Comparison of ENCODE assay signal across 8 mouse cellular contexts in genomic region chr2:24934441-24934963, GRCm38 (mm10). TPM values are rescaled to one million over a fixed set of nuclear protein-coding genes. Genes with fewer than 3 reads are reported as not detected.
A peak's percentile ranks its signal among the peaks of the same experiment; 100 is the strongest.
DNase-seq lines count a peak whose midpoint lies in the region; ATAC-seq and TF ChIP-seq lines count a peak whose summit lies in the region.

No protein-coding gene starts in this region.

- DNase-seq in gastrocnemius, adult 2 months: no peak
- no peak for DNase-seq in gastrocnemius, postnatal 10 days
- no peak for DNase-seq in G1E (ENCODE audit: low spot score)
- no peak for DNase-seq in embryonic facial prominence, embryonic 14.5 days (ENCODE audit: low spot score)
- peak; percentile 30 for DNase-seq in hindbrain, postnatal 0 days (ENCODE audit: low spot score)
- no peak for DNase-seq in liver, postnatal 0 days
- peak; percentile 79 for DNase-seq in stomach, postnatal 0 days (ENCODE audit: low spot score)
- DNase-seq in urinary bladder, adult 18-20 months (ENCODE audit: low spot score in 2 of 2): no peak

- H3K27me3 ChIP-seq in G1E (ENCODE audit: insufficient read depth, low read length): peaks cover 17% of the 10 kb centered on the region
- H3K27me3 ChIP-seq in embryonic facial prominence, embryonic 14.5 days (replicated peaks; ENCODE audit: control insufficient read depth, insufficient read depth, low read length): no peaks in the 10 kb centered on the region
- H3K27me3 ChIP-seq in hindbrain, postnatal 0 days (ENCODE audit: insufficient read depth, low read length): no peaks in the 10 kb centered on the region
- H3K27me3 ChIP-seq in liver, postnatal 0 days (ENCODE audit: insufficient read depth, low read length): no peaks in the 10 kb centered on the region
- H3K27me3 ChIP-seq in stomach, postnatal 0 days (ENCODE audit: control insufficient read depth, insufficient read depth, low read length): no peaks in the 10 kb centered on the region

- peaks cover 23% of the 10 kb centered on the region for H3K36me3 ChIP-seq in G1E (replicated peaks)
- H3K36me3 ChIP-seq in embryonic facial prominence, embryonic 14.5 days (ENCODE audit: control insufficient read depth, insufficient read depth, low read length): no peaks in the 10 kb centered on the region
- no peaks in the 10 kb centered on the region for H3K36me3 ChIP-seq in hindbrain, postnatal 0 days (ENCODE audit: insufficient read depth, low read length)
- no peaks in the 10 kb centered on the region for H3K36me3 ChIP-seq in liver, postnatal 0 days (replicated peaks; ENCODE audit: insufficient read depth, low read length)
- H3K36me3 ChIP-seq in stomach, postnatal 0 days (ENCODE audit: control insufficient read depth, insufficient read depth, low read length): no peaks in the 10 kb centered on the region

- intact Hi-C loops in gastrocnemius, adult 2 months (cut with DNase I): no loop called here

- H3K9me3 ChIP-seq in G1E (replicated peaks): no peaks in the 10 kb centered on the region
- no peaks in the 10 kb centered on the region for H3K9me3 ChIP-seq in embryonic facial prominence, embryonic 14.5 days (ENCODE audit: control insufficient read depth, low read length)
- no peaks in the 10 kb centered on the region for H3K9me3 ChIP-seq in hindbrain, postnatal 0 days (ENCODE audit: low read length)
- H3K9me3 ChIP-seq in liver, postnatal 0 days (ENCODE audit: low read length): no peaks in the 10 kb centered on the region
- no peaks in the 10 kb centered on the region for H3K9me3 ChIP-seq in stomach, postnatal 0 days (ENCODE audit: control insufficient read depth, low read length)

- peak overlapping the region; percentile 97 for H3K4me3 ChIP-seq in gastrocnemius, adult 2 months
- H3K4me3 ChIP-seq in G1E (ENCODE audit: low read depth, low read length): peak overlapping the region; percentile 89
- peak overlapping the region; percentile 63 for H3K4me3 ChIP-seq in embryonic facial prominence, embryonic 14.5 days (ENCODE audit: low read depth, low read length)
- peak overlapping the region; percentile 75 for H3K4me3 ChIP-seq in hindbrain, postnatal 0 days (ENCODE audit: low read length)
- H3K4me3 ChIP-seq in liver, postnatal 0 days (ENCODE audit: low read depth, low read length): peak overlapping the region; percentile 76
- peak overlapping the region; percentile 69 for H3K4me3 ChIP-seq in stomach, postnatal 0 days (ENCODE audit: low read depth, low read length)

- peak overlapping the region; percentile 71 for H3K9ac ChIP-seq in embryonic facial prominence, embryonic 14.5 days (ENCODE audit: low read depth, low read length)
- H3K9ac ChIP-seq in hindbrain, postnatal 0 days (replicated peaks; ENCODE audit: low read length): peak overlapping the region; percentile 80
- peak overlapping the region; percentile 83 for H3K9ac ChIP-seq in liver, postnatal 0 days (replicated peaks)
- H3K9ac ChIP-seq in stomach, postnatal 0 days (ENCODE audit: low read length): peak overlapping the region; percentile 81

- no peak for ATAC-seq in G1E (ENCODE audit: extremely low read depth, insufficient number of reproducible peaks, low FRiP score, poor library complexity, severe bottlenecking)
- ATAC-seq in embryonic facial prominence, embryonic 14.5 days (ENCODE audit: low read depth): peak; percentile 27
- ATAC-seq in hindbrain, postnatal 0 days: peak; percentile 64
- peak; percentile 62 for ATAC-seq in liver, postnatal 0 days
- peak; percentile 75 for ATAC-seq in stomach, postnatal 0 days (ENCODE audit: low FRiP score, low TSS enrichment)

- H3K4me2 ChIP-seq in embryonic facial prominence, embryonic 14.5 days (ENCODE audit: low read depth, low read length): peak overlapping the region; percentile 89
- peak overlapping the region; percentile 91 for H3K4me2 ChIP-seq in hindbrain, postnatal 0 days (ENCODE audit: low read depth, low read length)
- peak overlapping the region; percentile 96 for H3K4me2 ChIP-seq in liver, postnatal 0 days (ENCODE audit: low read depth, low read length)
- peak overlapping the region; percentile 86 for H3K4me2 ChIP-seq in stomach, postnatal 0 days (replicated peaks; ENCODE audit: low read depth)

- peak overlapping the region; percentile 88 for H3K27ac ChIP-seq in gastrocnemius, adult 2 months
- H3K27ac ChIP-seq in embryonic facial prominence, embryonic 14.5 days (replicated peaks; ENCODE audit: low read depth, low read length): no peak overlapping the region; the same call in 1 of the 2 replicates
- H3K27ac ChIP-seq in hindbrain, postnatal 0 days: peak overlapping the region; percentile 80
- peak overlapping the region; percentile 89 for H3K27ac ChIP-seq in liver, postnatal 0 days (ENCODE audit: low read depth)
- H3K27ac ChIP-seq in stomach, postnatal 0 days (replicated peaks): peak overlapping the region; percentile 97

- peaks cover 30% of the 10 kb centered on the region for H3K4me1 ChIP-seq in G1E (ENCODE audit: insufficient read depth, low read depth, low read length)
- peaks cover 5% of the 10 kb centered on the region; the same call in 1 of the 2 replicates for H3K4me1 ChIP-seq in embryonic facial prominence, embryonic 14.5 days (ENCODE audit: control insufficient read depth, insufficient read depth, low read length)
- H3K4me1 ChIP-seq in hindbrain, postnatal 0 days (ENCODE audit: insufficient read depth, low read length): peaks cover 10% of the 10 kb centered on the region
- H3K4me1 ChIP-seq in liver, postnatal 0 days (ENCODE audit: insufficient read depth): peaks cover 18% of the 10 kb centered on the region
- H3K4me1 ChIP-seq in stomach, postnatal 0 days (replicated peaks; ENCODE audit: control insufficient read depth, insufficient read depth): no peaks in the 10 kb centered on the region

- WGBS in embryonic facial prominence, embryonic 14.5 days: 5% methylated on average over 13 of the region's 19 CpGs
- 4% methylated on average over 19 of the region's 19 CpGs for WGBS in hindbrain, postnatal 0 days
- WGBS in liver, postnatal 0 days (ENCODE audit: insufficient replicate concordance): 7% methylated on average over 19 of the region's 19 CpGs
- 2% methylated on average over 16 of the region's 19 CpGs for WGBS in stomach, postnatal 0 days

- no peak for TF ChIP-seq CTCF in gastrocnemius, adult 2 months (IDR thresholded peaks at IDR 0.05)
- TF ChIP-seq CTCF in G1E (IDR thresholded peaks at IDR 0.05; ENCODE audit: low read depth, low read length): no peak
- TF ChIP-seq CTCF in hindbrain, postnatal 0 days (IDR thresholded peaks at IDR 0.05; ENCODE audit: low read depth): no peak
- TF ChIP-seq CTCF in liver, postnatal 0 days (IDR thresholded peaks at IDR 0.05; ENCODE audit: low read depth): no peak
- no peak for TF ChIP-seq CTCF in stomach, postnatal 0 days (IDR thresholded peaks at IDR 0.05; ENCODE audit: low read depth)

- TF ChIP-seq EP300 in liver, postnatal 0 days (IDR thresholded peaks at IDR 0.05; ENCODE audit: low read depth): no peak
- no peak for TF ChIP-seq EP300 in stomach, postnatal 0 days (optimal IDR thresholded peaks at IDR 0.05)

RNA-seq across cellular contexts. Expression of gene Arrdc1, which starts 0.6 kb away (rescaled TPM):
- total RNA-seq in gastrocnemius, adult 2 months (2021): 1 to 10 TPM; 1.9 to 2.8 TPM
- total RNA-seq in gastrocnemius, postnatal 10 days (2021): 1 to 10 TPM; 7.3 to 9.4 TPM
- total RNA-seq in G1E (2014; fragmentation: Nextera tagmentation): 21.8 and 41.1 TPM in 2 replicates
- total RNA-seq in G1E (2017): 51.1 and 69.4 TPM in 2 replicates
- 45.7 and 51.6 TPM in 2 replicates for polyA plus RNA-seq in G1E (2012)
- polyA plus RNA-seq in embryonic facial prominence, embryonic 14.5 days (2014; fragmentation: Nextera tagmentation; extraction: Ambion mirVana): 28.2 and 28.4 TPM in 2 replicates
- 78.8 and 80.7 TPM in 2 replicates for total RNA-seq in hindbrain, postnatal 0 days (2014; rRNA removed)
- 39.8 and 41.9 TPM in 2 replicates for polyA plus RNA-seq in hindbrain, postnatal 0 days (2015; fragmentation: Nextera tagmentation; extraction: Ambion mirVana)
- polyA plus RNA-seq in liver, postnatal 0 days (2015; fragmentation: Nextera tagmentation; extraction: Ambion mirVana): 16.2 and 16.7 TPM in 2 replicates
- polyA plus RNA-seq in stomach, postnatal 0 days (2015; fragmentation: Nextera tagmentation; extraction: Ambion mirVana): 94.7 and 105 TPM in 2 replicates

RNA-seq across cellular contexts. Expression of gene Ehmt1, which starts 15.1 kb away (rescaled TPM):
- 10 to 100 TPM; 28.3 to 29.0 TPM for total RNA-seq in gastrocnemius, adult 2 months (2021)
- total RNA-seq in gastrocnemius, postnatal 10 days (2021): 10 to 100 TPM; 36.3 to 48.6 TPM
- 59.0 and 94.7 TPM in 2 replicates for total RNA-seq in G1E (2014; fragmentation: Nextera tagmentation)
- total RNA-seq in G1E (2017): 38.4 and 71.5 TPM in 2 replicates
- 81.8 and 85.4 TPM in 2 replicates for polyA plus RNA-seq in G1E (2012)
- 67.1 and 77.2 TPM in 2 replicates for polyA plus RNA-seq in embryonic facial prominence, embryonic 14.5 days (2014; fragmentation: Nextera tagmentation; extraction: Ambion mirVana)
- 52.0 and 79.8 TPM in 2 replicates for total RNA-seq in hindbrain, postnatal 0 days (2014; rRNA removed)
- polyA plus RNA-seq in hindbrain, postnatal 0 days (2015; fragmentation: Nextera tagmentation; extraction: Ambion mirVana): 61.8 and 63.1 TPM in 2 replicates
- 9.1 and 12.3 TPM in 2 replicates for polyA plus RNA-seq in liver, postnatal 0 days (2015; fragmentation: Nextera tagmentation; extraction: Ambion mirVana)
- polyA plus RNA-seq in stomach, postnatal 0 days (2015; fragmentation: Nextera tagmentation; extraction: Ambion mirVana): 23.1 and 27.5 TPM in 2 replicates

RNA-seq across cellular contexts. Expression of gene Zmynd19, which starts 15.1 kb away (rescaled TPM):
- total RNA-seq in gastrocnemius, adult 2 months (2021): 10 to 100 TPM; 20.6 to 21.2 TPM
- 10 to 100 TPM; 21.1 to 21.8 TPM for total RNA-seq in gastrocnemius, postnatal 10 days (2021)
- total RNA-seq in G1E (2014; fragmentation: Nextera tagmentation) (14.8 and 18.0 TPM in 2 replicates), G1E (2017) (23.5 and 37.0 TPM in 2 replicates)
- 19.8 and 21.2 TPM in 2 replicates for polyA plus RNA-seq in G1E (2012)
- 18.9 and 20.4 TPM in 2 replicates for polyA plus RNA-seq in embryonic facial prominence, embryonic 14.5 days (2014; fragmentation: Nextera tagmentation; extraction: Ambion mirVana)
- total RNA-seq in hindbrain, postnatal 0 days (2014; rRNA removed): 23.2 and 25.6 TPM in 2 replicates
- 19.2 and 21.0 TPM in 2 replicates for polyA plus RNA-seq in hindbrain, postnatal 0 days (2015; fragmentation: Nextera tagmentation; extraction: Ambion mirVana)
- 6.2 and 6.5 TPM in 2 replicates for polyA plus RNA-seq in liver, postnatal 0 days (2015; fragmentation: Nextera tagmentation; extraction: Ambion mirVana)
- 7.1 and 7.8 TPM in 2 replicates for polyA plus RNA-seq in stomach, postnatal 0 days (2015; fragmentation: Nextera tagmentation; extraction: Ambion mirVana)

RNA-seq across cellular contexts. Expression of gene Dph7, which starts 27.7 kb away (rescaled TPM):
- total RNA-seq in gastrocnemius, adult 2 months (2021): 1 to 10 TPM; 3.4 to 3.8 TPM
- total RNA-seq in gastrocnemius, postnatal 10 days (2021): 1 to 10 TPM; 5.6 to 8.6 TPM
- total RNA-seq in G1E (2014; fragmentation: Nextera tagmentation) (22.0 and 25.6 TPM in 2 replicates), G1E (2017) (19.8 and 25.1 TPM in 2 replicates)
- 25.1 and 29.4 TPM in 2 replicates for polyA plus RNA-seq in G1E (2012)
- polyA plus RNA-seq in embryonic facial prominence, embryonic 14.5 days (2014; fragmentation: Nextera tagmentation; extraction: Ambion mirVana): 24.1 and 27.6 TPM in 2 replicates
- 38.9 and 45.8 TPM in 2 replicates for total RNA-seq in hindbrain, postnatal 0 days (2014; rRNA removed)
- 32.1 and 35.7 TPM in 2 replicates for polyA plus RNA-seq in hindbrain, postnatal 0 days (2015; fragmentation: Nextera tagmentation; extraction: Ambion mirVana)
- 6.4 and 7.0 TPM in 2 replicates for polyA plus RNA-seq in liver, postnatal 0 days (2015; fragmentation: Nextera tagmentation; extraction: Ambion mirVana)
- polyA plus RNA-seq in stomach, postnatal 0 days (2015; fragmentation: Nextera tagmentation; extraction: Ambion mirVana): 12.1 TPM in 2 replicates

RNA-seq across cellular contexts. Expression of gene Mrpl41, which starts 40.4 kb away (rescaled TPM):
- total RNA-seq in gastrocnemius, adult 2 months (2021): 10 to 100 TPM; 28.9 to 43.8 TPM
- 10 to 100 TPM; 47.5 to 53.0 TPM for total RNA-seq in gastrocnemius, postnatal 10 days (2021)
- total RNA-seq in G1E (2014; fragmentation: Nextera tagmentation) (41.6 and 51.5 TPM in 2 replicates), G1E (2017) (128 and 162 TPM in 2 replicates)
- 25.0 and 55.2 TPM in 2 replicates for polyA plus RNA-seq in G1E (2012)
- 134 and 137 TPM in 2 replicates for polyA plus RNA-seq in embryonic facial prominence, embryonic 14.5 days (2014; fragmentation: Nextera tagmentation; extraction: Ambion mirVana)
- 52.0 and 52.7 TPM in 2 replicates for total RNA-seq in hindbrain, postnatal 0 days (2014; rRNA removed)
- 197 and 201 TPM in 2 replicates for polyA plus RNA-seq in hindbrain, postnatal 0 days (2015; fragmentation: Nextera tagmentation; extraction: Ambion mirVana)
- 81.8 and 83.1 TPM in 2 replicates for polyA plus RNA-seq in liver, postnatal 0 days (2015; fragmentation: Nextera tagmentation; extraction: Ambion mirVana)
- polyA plus RNA-seq in stomach, postnatal 0 days (2015; fragmentation: Nextera tagmentation; extraction: Ambion mirVana): 121 and 122 TPM in 2 replicates

Comparison
In these comparisons a context has a peak if more than half of its experiments do, and no peak if none do; other contexts are left out.
1. DNase-seq: peak in hindbrain, postnatal 0 days (single experiment) and stomach, postnatal 0 days (single experiment); none in gastrocnemius, adult 2 months (single experiment), gastrocnemius, postnatal 10 days (single experiment), G1E (single experiment), embryonic facial prominence, embryonic 14.5 days (single experiment), liver, postnatal 0 days (single experiment) and urinary bladder, adult 18-20 months (0 of 2).
2. Peak in every context shown above with its lines, with median percentiles within 50 percentile points of each other: H3K4me3 ChIP-seq, H3K4me2 ChIP-seq and H3K9ac ChIP-seq.